Mouse (Mus musculus) spleen, postnatal 4 days (tissue): Measurements from ENCODE around the gene Ecsit.
"Not testable (repeated sequence)": the region's sequence is repeated elsewhere in the genome, so short reads cannot be mapped to it uniquely, and the experiment has no call there.

ENCODE experiments used
- DNase-seq, 2 experiments: peaks; one replicate each; pipeline ENCODE4 v3.0.0; 2022; ENCODE audit warnings: low spot score in 2 of 2

The Ecsit gene

DNA sequence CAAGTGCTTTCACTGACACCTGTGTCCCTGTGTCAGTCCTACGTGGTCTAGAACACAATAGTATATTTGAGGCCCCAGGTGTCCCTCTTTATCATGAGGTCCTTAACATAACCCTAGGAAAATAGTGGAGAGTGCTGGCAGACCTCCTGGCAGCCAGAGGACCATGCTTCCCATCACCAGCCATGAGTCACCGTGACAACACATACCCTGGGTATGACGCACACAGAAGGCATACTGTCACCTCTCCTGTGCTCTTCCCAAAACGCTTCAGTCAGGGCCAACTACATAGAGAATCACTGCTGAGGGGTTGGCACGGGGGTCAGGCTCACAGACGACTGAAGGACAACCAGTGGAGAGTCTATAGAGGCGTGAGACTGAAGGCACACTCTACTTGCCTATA lies 4.7 kb upstream of the Ecsit start:
- no peak for DNase-seq

DNA sequence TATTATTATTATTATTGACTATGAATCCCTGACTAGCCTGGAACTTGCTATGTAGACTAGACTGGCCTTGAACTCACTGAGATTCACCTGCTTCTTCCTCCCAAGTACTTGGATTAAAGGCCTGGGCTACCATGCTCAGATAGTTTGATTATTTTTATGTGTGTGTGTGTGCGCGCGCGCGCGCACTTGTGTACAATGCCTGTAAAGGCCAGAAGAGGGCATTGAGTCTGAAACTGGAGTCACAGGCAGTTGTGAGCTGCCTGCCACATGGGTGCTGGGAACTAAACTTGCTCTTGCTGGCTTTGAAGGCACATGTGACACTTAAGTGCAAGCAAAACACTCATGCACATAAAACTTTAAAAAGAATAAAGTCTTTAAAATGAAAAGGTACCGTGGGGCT lies 4.0 kb upstream of the Ecsit start:
- no peak for DNase-seq

GRCm38 (mm10) chr9:22087034-22087618 lies 1.9 kb upstream of the Ecsit start:
- no peak for DNase-seq

DNA sequence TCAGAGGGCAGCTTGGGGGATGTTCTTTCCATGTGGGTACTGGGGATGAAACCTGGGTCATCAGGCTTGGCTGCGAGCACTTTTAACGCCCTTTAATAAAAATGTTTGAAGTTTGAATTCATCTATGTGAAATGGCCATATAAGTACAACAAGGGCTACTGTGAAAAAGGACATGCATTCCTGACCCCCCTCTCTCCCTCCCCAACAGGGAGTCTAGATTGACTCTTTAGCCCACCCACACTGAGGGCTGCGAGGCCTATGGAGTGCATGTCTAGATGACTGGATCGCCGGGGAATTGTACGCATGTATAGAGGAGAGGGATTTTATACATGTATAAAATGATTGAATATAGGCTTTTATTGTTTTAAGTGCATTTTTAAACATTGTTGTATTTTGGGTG lies 774 bp upstream of the Ecsit start:
- no peak for DNase-seq

DNA sequence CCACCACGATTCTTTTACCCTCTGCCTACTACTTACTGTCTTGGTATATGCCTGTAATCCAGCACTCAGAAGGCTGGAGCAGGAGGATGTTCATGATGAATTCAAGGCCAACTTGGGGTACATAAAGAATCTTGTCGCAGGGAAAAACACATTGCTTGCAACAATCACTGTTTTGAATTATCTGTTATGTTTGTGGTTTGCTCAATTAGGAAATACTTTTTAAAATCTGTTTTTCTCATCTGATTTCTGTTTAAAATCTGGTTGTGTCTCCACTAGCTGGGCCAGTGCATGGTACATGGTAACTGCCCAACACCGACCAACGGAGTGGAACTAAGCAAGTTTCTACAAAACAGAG lies 594 bp downstream of the Ecsit start:
- DNase-seq = no peak

- no peak for DNase-seq
Measured at GRCm38 (mm10) chr9:22076223-22076622, 9.0 kb downstream of the Ecsit start.

DNA sequence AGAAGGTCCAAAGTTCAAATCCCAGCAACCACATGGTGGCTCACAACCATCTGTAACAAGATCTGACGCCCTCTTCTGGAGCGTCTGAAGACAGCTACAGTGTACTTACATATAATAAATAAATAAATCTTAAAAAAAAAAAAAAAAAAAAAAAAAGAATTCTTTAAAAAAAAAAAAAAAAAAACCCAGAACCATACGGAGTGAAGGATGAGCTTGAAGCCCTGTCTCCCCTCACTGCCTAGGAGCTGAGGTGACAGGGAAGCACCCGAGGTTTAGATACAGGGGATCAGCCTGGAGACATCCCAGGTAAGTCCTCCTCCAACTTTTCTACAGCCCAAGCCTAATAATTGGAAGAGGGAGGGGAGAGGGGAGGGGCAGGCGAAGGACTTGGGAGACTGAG lies 9.5 kb downstream of the Ecsit start:
- DNase-seq = not testable (repeated sequence)

- no peak for DNase-seq
Measured at GRCm38 (mm10) chr9:22072276-22072675, 13.0 kb downstream of the Ecsit start.

GRCm38 (mm10) chr9:22070791-22071573 lies 14.3 kb downstream of the Ecsit start, which contains the start of the genes Gm49318 and Zfp653:
Gene Gm49318, minus strand, starts transcription at chr9:22071259.
Gene Zfp653, minus strand, starts transcription at chr9:22071376.
- peak; percentile 95 to 98 for DNase-seq

- DNase-seq = no peak
Measured at GRCm38 (mm10) chr9:22069881-22070553, 15.2 kb downstream of the Ecsit start.

GRCm38 (mm10) chr9:22067195-22067594 lies 18.0 kb downstream of the Ecsit start:
- DNase-seq = no peak

GRCm38 (mm10) chr9:22066433-22066832 lies 18.8 kb downstream of the Ecsit start:
- peak; percentile 64 to 85 for DNase-seq

GRCm38 (mm10) chr9:22065642-22066041 lies 19.6 kb downstream of the Ecsit start:
- DNase-seq = no peak

GRCm38 (mm10) chr9:22064341-22064740 lies 20.9 kb downstream of the Ecsit start:
- no peak for DNase-seq

GRCm38 (mm10) chr9:22061339-22061738 lies 23.9 kb downstream of the Ecsit start:
- DNase-seq = no peak

DNA sequence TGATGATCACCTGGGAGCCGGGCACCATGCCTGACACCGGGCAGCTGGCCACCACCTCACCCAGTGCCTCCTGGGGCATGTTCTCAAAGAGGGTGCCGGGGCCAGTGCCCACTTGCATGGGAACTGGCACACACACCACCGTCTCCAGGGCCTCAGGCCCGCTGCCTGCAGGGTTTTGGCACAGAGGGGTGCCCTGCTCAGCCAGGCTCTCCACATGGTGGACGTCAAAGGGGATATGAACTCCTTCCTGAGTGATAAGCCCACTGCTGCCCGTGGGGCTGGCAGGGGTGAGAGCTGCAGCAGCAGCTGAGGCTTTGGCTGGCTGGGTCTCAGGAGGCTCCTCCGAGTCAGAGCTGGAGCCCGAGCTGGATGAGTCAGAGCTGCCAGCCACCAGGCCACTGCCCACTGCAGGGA lies 27.2 kb downstream of the Ecsit start:
- DNase-seq = no peak

- no peak for DNase-seq
Measured at GRCm38 (mm10) chr9:22057031-22057517, 28.2 kb downstream of the Ecsit start.

DNA sequence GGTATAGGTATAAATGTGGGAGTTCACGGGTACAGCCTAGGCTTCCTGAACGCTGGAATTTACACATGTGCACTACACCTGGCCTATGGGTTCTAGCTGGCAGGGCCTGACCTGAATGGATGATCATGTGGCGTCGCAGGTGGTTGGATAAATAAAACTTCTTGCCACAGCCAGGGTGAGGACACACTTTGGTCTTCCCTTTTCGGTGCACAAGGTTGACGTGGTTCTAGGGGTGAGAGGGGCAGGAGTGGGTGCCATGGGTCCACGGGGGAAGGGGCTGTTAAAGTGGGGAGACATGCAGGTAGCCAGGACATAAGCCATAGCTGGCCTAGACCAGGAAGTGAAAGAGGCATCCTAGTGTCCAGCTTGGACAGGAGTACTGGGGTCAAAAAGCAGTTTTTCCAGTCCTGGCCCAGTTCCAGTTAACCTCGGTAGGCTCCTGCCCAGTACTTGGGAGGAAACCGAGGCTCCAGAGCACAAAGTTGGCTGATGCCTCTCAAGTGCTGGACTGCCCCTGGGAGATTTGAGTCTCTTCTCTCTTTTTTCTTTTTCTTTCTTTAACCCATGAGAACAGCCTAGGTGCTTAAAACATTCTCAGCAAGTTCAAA lies 28.8 kb downstream of the Ecsit start:
- DNase-seq = no peak

GRCm38 (mm10) chr9:22055713-22056112 lies 29.5 kb downstream of the Ecsit start:
- peak in 1 of 2 experiments; percentile 62 for DNase-seq

- peak; percentile 75 to 86 for DNase-seq
Measured at GRCm38 (mm10) chr9:22054411-22055076, 30.7 kb downstream of the Ecsit start.

DNA sequence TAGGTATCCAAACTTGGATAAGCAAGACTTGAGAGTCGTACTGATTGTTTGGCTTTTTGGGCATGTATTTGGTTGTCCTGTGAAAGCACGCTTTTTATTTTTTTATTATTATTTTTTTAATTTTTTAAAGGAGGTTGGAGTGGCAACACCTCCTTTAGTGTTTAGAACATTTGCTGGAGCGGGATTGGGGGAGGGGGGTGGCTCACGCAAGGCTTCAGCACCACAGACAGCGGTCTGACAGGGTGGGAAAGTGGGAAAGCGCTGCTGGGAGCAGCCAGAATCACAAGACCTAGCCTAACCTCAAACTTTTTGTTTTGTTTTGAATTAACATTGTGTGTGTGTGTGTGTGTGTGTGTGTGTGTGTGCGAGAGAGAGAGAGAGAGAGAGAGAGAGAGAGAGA lies 31.6 kb downstream of the Ecsit start:
- no peak for DNase-seq

DNA sequence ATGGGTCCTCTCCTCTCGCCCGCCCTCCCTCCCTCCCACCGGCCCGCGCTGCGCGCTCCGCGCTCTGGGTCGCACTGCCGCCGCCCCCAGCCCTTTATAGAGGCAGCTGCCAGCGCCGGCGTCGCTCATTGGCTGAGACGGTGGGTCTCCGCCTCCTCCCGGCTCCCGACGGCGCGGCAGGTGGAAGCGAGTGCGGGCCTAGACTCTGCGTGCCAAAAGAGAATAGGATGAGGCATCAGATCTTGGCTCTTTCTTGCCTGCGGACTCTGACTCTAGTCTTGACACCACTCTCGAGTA lies 33.3 kb downstream of the Ecsit start, which contains the start of gene Elavl3:
Elavl3 (minus strand) TSS at position 66 of the 297 bp plus-strand sequence.
- no peak for DNase-seq
